Mouse (Mus musculus) left cerebral cortex, postnatal 10 days (tissue): ENCODE measurements around the gene Prkag2. TPM values are rescaled to one million over a fixed set of nuclear protein-coding genes. Genes with fewer than 3 reads are reported as not detected.

Experiments used
- DNase-seq, 2 experiments: peaks; one replicate each; pipeline ENCODE4 v3.0.0; 2021 to 2022; ENCODE audit warnings: low spot score in 2 of 2, mixed read lengths in 1 of 2; ENCODE audit errors: extremely low spot score in 1 of 2
- intact Hi-C: fragments of 180-260 bp; cut with DNase I; formaldehyde crosslinking; loops from one replicate; pipeline ENCODE4 v1.15.1; 2025
- total RNA-seq, 2 experiments: library from RNA; stranded (reverse); gene quantifications; 2 replicates each; pipeline ENCODE4 v1.2.3; 2021

The Prkag2 gene
- total RNA-seq, 2 experiments from 2014 or later: 125 to 129 TPM

GRCm38 (mm10) chr5:25019221-25019620, 81.2 kb downstream of the Prkag2 start:
- intact Hi-C loops: loop anchor here (10.0 kb wide), 2 partner anchors 146 to 234 kb away; no protein-coding TSS in a partner anchor

GRCm38 (mm10) chr5:25012134-25012533, 88.3 kb downstream of the Prkag2 start:
- intact Hi-C loops: loop anchor here (5.0 to 10.0 kb wide), 3 partner anchors 153 to 335 kb away; no protein-coding TSS in a partner anchor
- DNase-seq: no peak

More at GRCm38 (mm10) chr5:25019221-25019620, 81.2 kb downstream of the Prkag2 start:
- DNase-seq: no peak

- peak; percentile 83 to 86 for DNase-seq
- intact Hi-C loops: loop anchor here (5.0 to 10.0 kb wide), 3 partner anchors 154 to 334 kb away; no protein-coding TSS in a partner anchor
These were observed 89.4 kb downstream of the Prkag2 start for GRCm38 (mm10) chr5:25011019-25011485.

- DNase-seq: peak; percentile 85 to 92
- intact Hi-C loops: loop anchor here (5.0 to 10.0 kb wide), 3 partner anchors 154 to 333 kb away; no protein-coding TSS in a partner anchor
These were observed 90.0 kb downstream of the Prkag2 start for GRCm38 (mm10) chr5:25010438-25010892.

- DNase-seq: no peak
- intact Hi-C loops: loop anchor here (5.0 to 10.0 kb wide), 4 partner anchors 102 to 332 kb away; no protein-coding TSS in a partner anchor
These were observed 90.7 kb downstream of the Prkag2 start for GRCm38 (mm10) chr5:25009770-25010169.

GRCm38 (mm10) chr5:25008966-25009365, 91.5 kb downstream of the Prkag2 start:
- intact Hi-C loops: loop anchor here (5.0 kb wide), 1 partner anchor 102 kb away; no protein-coding TSS in a partner anchor
- DNase-seq: no peak

- DNase-seq: peak in 1 of 2 experiments; percentile 88
- intact Hi-C loops: loop anchor here (5.0 kb wide), 1 partner anchor 100 kb away; no protein-coding TSS in a partner anchor
These were observed 93.6 kb downstream of the Prkag2 start for GRCm38 (mm10) chr5:25006848-25007247.

- intact Hi-C loops: loop anchor here (5.0 kb wide), 1 partner anchor 98 kb away; no protein-coding TSS in a partner anchor
- DNase-seq: no peak
These were observed 94.8 kb downstream of the Prkag2 start for GRCm38 (mm10) chr5:25005532-25006129.

GRCm38 (mm10) chr5:25001391-25001794, 99.0 kb downstream of the Prkag2 start:
- no peak for DNase-seq
- intact Hi-C loops: loop anchor here (5.0 kb wide), 1 partner anchor 109 kb away; no protein-coding TSS in a partner anchor

- intact Hi-C loops: no loop called here
- no peak for DNase-seq
These were observed 101.1 kb downstream of the Prkag2 start for GRCm38 (mm10) chr5:24999351-24999750.

- intact Hi-C loops: no loop called here
- peak; percentile 64 to 69 for DNase-seq
These were observed 104.8 kb downstream of the Prkag2 start for GRCm38 (mm10) chr5:24995576-24996100.

- intact Hi-C loops: no loop called here
- DNase-seq: no peak
These were observed 107.3 kb downstream of the Prkag2 start for GRCm38 (mm10) chr5:24993190-24993589.

- intact Hi-C loops: no loop called here
- DNase-seq: no peak
These were observed 108.9 kb downstream of the Prkag2 start for GRCm38 (mm10) chr5:24991575-24991974.

GRCm38 (mm10) chr5:24990460-24990859, 110.0 kb downstream of the Prkag2 start:
- intact Hi-C loops: no loop called here
- no peak for DNase-seq

GRCm38 (mm10) chr5:24989683-24990082, 110.8 kb downstream of the Prkag2 start:
- DNase-seq: peak in 1 of 2 experiments; percentile 53
- intact Hi-C loops: loop anchor here (5.0 kb wide), 1 partner anchor 82 kb away; no protein-coding TSS in a partner anchor

GRCm38 (mm10) chr5:24986956-24987355, 113.5 kb downstream of the Prkag2 start:
- no peak for DNase-seq
- intact Hi-C loops: loop anchor here (5.0 kb wide), 1 partner anchor 80 kb away; no protein-coding TSS in a partner anchor

GRCm38 (mm10) chr5:24986204-24986940, 114.1 kb downstream of the Prkag2 start:
- intact Hi-C loops: loop anchor here (5.0 kb wide), 1 partner anchor 79 kb away; no protein-coding TSS in a partner anchor
- no peak for DNase-seq

- DNase-seq: peak; percentile 70 to 81
- intact Hi-C loops: loop anchor here (5.0 kb wide), 1 partner anchor 78 kb away; no protein-coding TSS in a partner anchor
These were observed 114.8 kb downstream of the Prkag2 start for GRCm38 (mm10) chr5:24985434-24986176.
